In genomic region chr7:112851281-112851744, GRCm38 (mm10) we compare ENCODE assay signal across 10 mouse cellular contexts.
A peak's percentile ranks its signal among the peaks of the same experiment; 100 is the strongest.
DNase-seq lines count a peak whose midpoint lies in the region; ATAC-seq and TF ChIP-seq lines count a peak whose summit lies in the region.
"Had no signal": no experiment of that assay in that cellular context is flagged by ENCODE, and none has a peak within 500 bp of the region (broad histone marks: within the 10 kb centered on the region; RNA-seq: fewer than 3 reads in every experiment).

No protein-coding gene starts in this region.

- no peak overlapping the region for H3K9ac ChIP-seq in ES-Bruce4 (ENCODE audit: low read depth, poor library complexity, severe bottlenecking)
- H3K9ac ChIP-seq in forebrain, embryonic 13.5 days, result 0 out of 2 replicates have a peak overlapping the region, but pooled peaks have one; percentile 16
- no peak overlapping the region for H3K9ac ChIP-seq in midbrain, embryonic 13.5 days (replicated peaks)
- H3K9ac ChIP-seq in heart, embryonic 11.5 days (ENCODE audit: low read depth, low read length), result no peak overlapping the region
- H3K9ac ChIP-seq: liver, embryonic 13.5 days had no signal

- no peak overlapping the region for H3K4me3 ChIP-seq in ES-Bruce4 (ENCODE audit: low read depth, low read length)
- H3K4me3 ChIP-seq in forebrain, embryonic 13.5 days, result no peak overlapping the region
- no peak overlapping the region for H3K4me3 ChIP-seq in midbrain, embryonic 13.5 days (replicated peaks)
- no peak overlapping the region for H3K4me3 ChIP-seq in heart, embryonic 11.5 days (ENCODE audit: low read depth, low read length)
- H3K4me3 ChIP-seq: liver, embryonic 13.5 days had no signal

- peak; percentile 55; the same call in 1 of the 2 replicates for TF ChIP-seq EP300 in ES-Bruce4 (IDR thresholded peaks at IDR 0.05; ENCODE audit: insufficient read depth, low read depth, low read length)

- peak; percentile 89 for DNase-seq in Muller cell, postnatal 12 days (ENCODE audit: inconsistent ontology term)
- no peak for DNase-seq in thymus, postnatal 0 days (ENCODE audit: low spot score)
- DNase-seq: adrenal gland, adult 8-10 months; cerebellum, adult 11-12 months; liver, embryonic 13.5 days had no signal

- no peaks in the 10 kb centered on the region for H3K27me3 ChIP-seq in ES-Bruce4 (ENCODE audit: control insufficient read depth, insufficient read depth, low read length, poor library complexity, severe bottlenecking)
- H3K27me3 ChIP-seq in forebrain, embryonic 13.5 days, result no peaks in the 10 kb centered on the region
- no peaks in the 10 kb centered on the region for H3K27me3 ChIP-seq in midbrain, embryonic 13.5 days
- H3K27me3 ChIP-seq in heart, embryonic 11.5 days (ENCODE audit: control insufficient read depth, insufficient read depth, low read length), result no peaks in the 10 kb centered on the region
- H3K27me3 ChIP-seq: liver, embryonic 13.5 days had no signal

- no peak for TF ChIP-seq CTCF in ES-Bruce4 (IDR thresholded peaks at IDR 0.05; ENCODE audit: low read depth, low read length)

- TF ChIP-seq POLR2A in ES-Bruce4 (IDR thresholded peaks at IDR 0.05; ENCODE audit: insufficient read depth, low read length), result no peak

- peak; percentile 67; the same call in 1 of the 2 replicates for ATAC-seq in forebrain, embryonic 13.5 days
- ATAC-seq in midbrain, embryonic 13.5 days, result peak; percentile 68
- no peak for ATAC-seq in megakaryocyte progenitor cell, adult 5-6 weeks (replicated peaks; ENCODE audit: poor library complexity)
- no peak for ATAC-seq in heart, embryonic 11.5 days (replicated peaks; ENCODE audit: insufficient number of reproducible peaks, low FRiP score, low TSS enrichment)

- WGBS in forebrain, embryonic 13.5 days, result 2% methylated on average over 8 of the region's 8 CpGs
- WGBS in midbrain, embryonic 13.5 days, result 9% methylated on average over 8 of the region's 8 CpGs
- WGBS in heart, embryonic 11.5 days (ENCODE audit: insufficient replicate concordance), result 31% methylated on average over 8 of the region's 8 CpGs

- H3K9me3 ChIP-seq in ES-Bruce4 (replicated peaks; ENCODE audit: control insufficient read depth, insufficient read depth, low read length, poor library complexity, severe bottlenecking), result no peaks in the 10 kb centered on the region
- no peaks in the 10 kb centered on the region for H3K9me3 ChIP-seq in forebrain, embryonic 13.5 days (replicated peaks)
- no peaks in the 10 kb centered on the region for H3K9me3 ChIP-seq in midbrain, embryonic 13.5 days
- no peaks in the 10 kb centered on the region for H3K9me3 ChIP-seq in heart, embryonic 11.5 days (replicated peaks; ENCODE audit: control insufficient read depth, low read length)
- H3K9me3 ChIP-seq: liver, embryonic 13.5 days had no signal

- no peak overlapping the region; the same call in 1 of the 2 replicates for H3K27ac ChIP-seq in ES-Bruce4 (ENCODE audit: insufficient read depth, low read length)
- peak overlapping the region; percentile 66 for H3K27ac ChIP-seq in forebrain, embryonic 13.5 days
- H3K27ac ChIP-seq in midbrain, embryonic 13.5 days, result peak overlapping the region; percentile 73
- no peak overlapping the region for H3K27ac ChIP-seq in heart, embryonic 11.5 days (ENCODE audit: low read depth, low read length)
- H3K27ac ChIP-seq: liver, embryonic 13.5 days had no signal

- H3K4me2 ChIP-seq in forebrain, embryonic 13.5 days, result peak overlapping the region; percentile 13; the same call in 1 of the 2 replicates
- 0 out of 2 replicates have a peak overlapping the region, but pooled peaks have one; percentile 4 for H3K4me2 ChIP-seq in midbrain, embryonic 13.5 days (replicated peaks)
- no peak overlapping the region for H3K4me2 ChIP-seq in heart, embryonic 11.5 days
- H3K4me2 ChIP-seq: liver, embryonic 13.5 days had no signal

- peaks cover 14% of the 10 kb centered on the region for H3K4me1 ChIP-seq in ES-Bruce4 (ENCODE audit: control insufficient read depth, insufficient read depth, low read length)
- peaks cover 56% of the 10 kb centered on the region for H3K4me1 ChIP-seq in forebrain, embryonic 13.5 days
- H3K4me1 ChIP-seq in midbrain, embryonic 13.5 days (replicated peaks), result peaks cover 58% of the 10 kb centered on the region
- H3K4me1 ChIP-seq in heart, embryonic 11.5 days (ENCODE audit: control insufficient read depth, insufficient read depth, low read length), result peaks cover 58% of the 10 kb centered on the region

- H3K36me3 ChIP-seq in ES-Bruce4 (ENCODE audit: control insufficient read depth, insufficient read depth, low read length, poor library complexity, severe bottlenecking), result peaks cover 2% of the 10 kb centered on the region; the same call in 1 of the 2 replicates
- H3K36me3 ChIP-seq in forebrain, embryonic 13.5 days (ENCODE audit: poor library complexity, severe bottlenecking), result 0 out of 2 replicates have a peak, but pooled peaks cover 8% of the 10 kb centered on the region
- no peaks in the 10 kb centered on the region for H3K36me3 ChIP-seq in midbrain, embryonic 13.5 days
- no peaks in the 10 kb centered on the region; the same call in 1 of the 2 replicates for H3K36me3 ChIP-seq in heart, embryonic 11.5 days (ENCODE audit: control insufficient read depth, insufficient read depth, low read length)
- H3K36me3 ChIP-seq: liver, embryonic 13.5 days had no signal

Comparison
In these comparisons a context has a peak if more than half of its experiments do, and no peak if none do; other contexts are left out.
1. H3K27ac ChIP-seq: peak in forebrain, embryonic 13.5 days (single experiment) and midbrain, embryonic 13.5 days (single experiment); none in ES-Bruce4 (single experiment) and heart, embryonic 11.5 days (single experiment).
2. ATAC-seq: peak in forebrain, embryonic 13.5 days (single experiment) and midbrain, embryonic 13.5 days (single experiment); none in megakaryocyte progenitor cell, adult 5-6 weeks (single experiment) and heart, embryonic 11.5 days (single experiment).